Mouse (Mus musculus) left cerebral cortex, adult 8-10 months (tissue): Measurements from ENCODE around the gene Cnih2. TPM values are rescaled to one million over a fixed set of nuclear protein-coding genes. Genes with fewer than 3 reads are reported as not detected.

Experiments used
- DNase-seq, 2 experiments: peaks; one replicate each; pipeline ENCODE4 v3.0.0; 2022; ENCODE audit warnings: low spot score in 2 of 2
- total RNA-seq, 4 experiments: library from RNA; stranded (reverse); gene quantifications; 2 replicates each; pipeline ENCODE4 v1.2.4; 2022

Gene Cnih2
- total RNA-seq, 4 experiments from 2014 or later: 172 to 193 (median 184) TPM

GRCm38 (mm10) chr19:5068570-5069234 lies 29.6 kb downstream of the Cnih2 start:
- no peak for DNase-seq

- no peak for DNase-seq
Observed at GRCm38 (mm10) chr19:5067867-5068569, 30.3 kb downstream of the Cnih2 start, which contains the start of gene Cd248. Gene Cd248 (plus strand): TSS chr19:5068078.

GRCm38 (mm10) chr19:5067040-5067799 lies 31.1 kb downstream of the Cnih2 start:
- no peak for DNase-seq

- no peak for DNase-seq
Observed at GRCm38 (mm10) chr19:5065104-5065503, 33.2 kb downstream of the Cnih2 start.

GRCm38 (mm10) chr19:5062446-5062845 lies 35.9 kb downstream of the Cnih2 start:
- DNase-seq: no peak

GRCm38 (mm10) chr19:5062041-5062440 lies 36.3 kb downstream of the Cnih2 start:
- no peak for DNase-seq

- no peak for DNase-seq
Observed at GRCm38 (mm10) chr19:5060365-5061330, 37.7 kb downstream of the Cnih2 start.

- no peak for DNase-seq
Observed at GRCm38 (mm10) chr19:5058801-5059771, 39.2 kb downstream of the Cnih2 start.

GRCm38 (mm10) chr19:5057876-5058775 lies 40.2 kb downstream of the Cnih2 start:
- DNase-seq: peak in 1 of 2 experiments; percentile 21

- DNase-seq: peak in 1 of 2 experiments; percentile 30
Observed at GRCm38 (mm10) chr19:5056251-5056650, 42.1 kb downstream of the Cnih2 start.

GRCm38 (mm10) chr19:5053909-5054308 lies 44.4 kb downstream of the Cnih2 start:
- DNase-seq: peak in 1 of 2 experiments; percentile 46

GRCm38 (mm10) chr19:5052853-5053252 lies 45.5 kb downstream of the Cnih2 start:
- no peak for DNase-seq

- peak; percentile 29 to 69 for DNase-seq
Observed at GRCm38 (mm10) chr19:5052166-5052822, 46.0 kb downstream of the Cnih2 start.

GRCm38 (mm10) chr19:5051515-5051914 lies 46.8 kb downstream of the Cnih2 start:
- DNase-seq: peak in 1 of 2 experiments; percentile 32

- DNase-seq: no peak
Observed at GRCm38 (mm10) chr19:5051031-5051430, 47.3 kb downstream of the Cnih2 start.

- DNase-seq: peak; percentile 64 to 90
Observed at GRCm38 (mm10) chr19:5050047-5050905, 48.0 kb downstream of the Cnih2 start, which contains the start of gene Rin1. Gene Rin1 (plus strand): TSS chr19:5050481.

- no peak for DNase-seq
Observed at GRCm38 (mm10) chr19:5049325-5049724, 49.0 kb downstream of the Cnih2 start.
